Mouse (Mus musculus): ENCODE data around the gene Nsun2. TPM values are rescaled to one million over a fixed set of nuclear protein-coding genes. Genes with fewer than 3 reads are reported as not detected.
"Not testable (repeated sequence)": the region's sequence is repeated elsewhere in the genome, so short reads cannot be mapped to it uniquely, and the experiment has no call there.

Gene Nsun2
- polyA plus RNA-seq, 1 experiment from 2014 or later, result 119 TPM

DNA sequence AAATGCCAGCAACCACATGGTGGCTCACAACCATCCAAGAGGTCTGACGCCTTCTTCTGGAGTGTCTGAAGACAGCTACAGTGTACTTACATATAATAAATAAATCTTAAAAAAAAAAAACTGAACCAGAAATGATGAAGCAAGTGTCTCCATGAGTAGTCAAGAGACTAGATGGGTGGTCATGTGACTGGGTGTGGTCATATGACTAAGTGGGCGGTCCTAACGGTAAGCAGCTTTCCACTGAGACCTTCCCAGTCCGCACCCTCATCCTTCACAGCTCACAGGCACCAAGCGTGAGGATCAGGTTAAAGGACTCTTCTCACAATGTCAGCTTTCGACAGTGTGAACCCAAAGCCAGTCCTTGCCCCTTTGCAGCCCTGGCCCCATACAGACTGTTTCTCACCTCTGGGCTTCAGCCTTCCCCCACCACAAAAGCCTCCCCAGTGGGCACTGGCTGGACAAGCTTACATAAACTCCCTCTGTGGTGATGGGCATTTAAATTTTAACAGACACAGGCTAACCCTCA is 22.5 kb downstream of the Nsun2 start:
- 86% methylated on average over 6 of the region's 6 CpGs for WGBS
- H3K36me3 ChIP-seq, result no peaks in the 10 kb centered on the region
- ATAC-seq (ENCODE audit: insufficient number of reproducible peaks, low FRiP score, low TSS enrichment, low read depth), result no peak

DNA sequence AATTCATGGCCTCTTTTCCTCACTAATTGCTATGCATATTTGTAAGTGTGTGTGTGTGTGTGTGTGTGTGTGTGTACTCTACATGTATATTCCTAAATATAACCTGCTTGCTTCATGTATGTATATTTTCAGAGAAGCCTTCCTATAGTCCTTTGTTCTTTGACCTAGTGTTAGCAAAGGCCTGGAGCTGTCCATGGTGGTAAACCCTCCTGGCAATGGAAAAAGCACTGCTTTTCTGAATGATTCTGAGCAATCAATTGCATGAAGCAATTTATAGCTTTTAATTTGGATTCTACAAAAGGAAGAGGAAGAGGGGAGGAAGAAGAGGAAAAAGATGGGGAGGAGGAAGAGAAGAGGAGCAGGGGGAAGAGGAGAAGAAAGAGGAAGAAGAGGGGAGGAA is 23.2 kb downstream of the Nsun2 start:
- H3K4me1 ChIP-seq, result no peaks in the 10 kb centered on the region
- H3K36me3 ChIP-seq, result no peaks in the 10 kb centered on the region
- no peak for ATAC-seq (ENCODE audit: insufficient number of reproducible peaks, low FRiP score, low TSS enrichment, low read depth)
- no peaks in the 10 kb centered on the region for H3K27me3 ChIP-seq
- no peaks in the 10 kb centered on the region for H3K9me3 ChIP-seq (replicated peaks)
- no peak overlapping the region for H3K4me3 ChIP-seq (replicated peaks)
- H3K9ac ChIP-seq, result no peak overlapping the region
- no peak overlapping the region for H3K27ac ChIP-seq (replicated peaks)
- H3K4me2 ChIP-seq (replicated peaks), result no peak overlapping the region

More for the DNA sequence above, 22.5 kb downstream of the Nsun2 start:
- H3K4me3 ChIP-seq (replicated peaks), result no peak overlapping the region
- H3K9me3 ChIP-seq (replicated peaks), result no peaks in the 10 kb centered on the region
- no peaks in the 10 kb centered on the region for H3K4me1 ChIP-seq
- no peak overlapping the region for H3K27ac ChIP-seq (replicated peaks)
- no peaks in the 10 kb centered on the region for H3K27me3 ChIP-seq
- H3K9ac ChIP-seq, result no peak overlapping the region
- H3K4me2 ChIP-seq (replicated peaks), result no peak overlapping the region

DNA sequence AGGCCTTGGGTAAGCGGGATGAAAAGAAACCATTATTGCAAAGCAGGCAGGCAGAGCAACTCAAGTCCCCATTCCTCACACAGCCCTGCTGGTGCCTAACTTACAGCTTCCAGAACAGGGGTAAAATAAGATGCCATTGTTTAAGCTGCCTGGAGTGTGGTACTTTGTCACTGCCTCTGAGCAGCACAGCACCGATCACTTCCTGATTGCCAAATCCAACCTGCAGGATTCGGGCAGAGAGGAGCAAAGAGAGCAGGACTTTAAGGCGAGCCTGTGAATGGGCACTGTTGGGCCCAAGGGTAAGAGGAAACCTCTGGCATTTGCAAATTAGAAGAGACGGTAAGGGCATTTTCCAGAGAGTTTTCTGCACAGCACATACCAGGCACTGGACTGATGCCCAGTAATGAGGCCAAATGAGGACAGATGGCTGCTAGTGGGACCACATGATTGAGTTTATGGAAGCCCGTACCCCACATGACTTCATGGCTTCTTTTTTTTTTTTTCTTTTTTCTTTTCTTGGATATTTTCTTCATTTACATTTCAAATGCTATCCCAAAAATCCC is 24.6 kb downstream of the Nsun2 start:
- Histone ChIP-seq H3K4me1 (no peaks in the 10 kb centered on the region), H3K4me3 (replicated peaks) (no peak overlapping the region), H3K27me3 (no peaks in the 10 kb centered on the region), H3K9ac (no peak overlapping the region), H3K27ac (replicated peaks) (no peak overlapping the region), H3K9me3 (replicated peaks) (no peaks in the 10 kb centered on the region), H3K36me3 (no peaks in the 10 kb centered on the region), H3K4me2 (replicated peaks) (no peak overlapping the region)
- no peak for ATAC-seq (ENCODE audit: insufficient number of reproducible peaks, low FRiP score, low TSS enrichment, low read depth)
- 69% methylated on average over 6 of the region's 6 CpGs for WGBS

DNA sequence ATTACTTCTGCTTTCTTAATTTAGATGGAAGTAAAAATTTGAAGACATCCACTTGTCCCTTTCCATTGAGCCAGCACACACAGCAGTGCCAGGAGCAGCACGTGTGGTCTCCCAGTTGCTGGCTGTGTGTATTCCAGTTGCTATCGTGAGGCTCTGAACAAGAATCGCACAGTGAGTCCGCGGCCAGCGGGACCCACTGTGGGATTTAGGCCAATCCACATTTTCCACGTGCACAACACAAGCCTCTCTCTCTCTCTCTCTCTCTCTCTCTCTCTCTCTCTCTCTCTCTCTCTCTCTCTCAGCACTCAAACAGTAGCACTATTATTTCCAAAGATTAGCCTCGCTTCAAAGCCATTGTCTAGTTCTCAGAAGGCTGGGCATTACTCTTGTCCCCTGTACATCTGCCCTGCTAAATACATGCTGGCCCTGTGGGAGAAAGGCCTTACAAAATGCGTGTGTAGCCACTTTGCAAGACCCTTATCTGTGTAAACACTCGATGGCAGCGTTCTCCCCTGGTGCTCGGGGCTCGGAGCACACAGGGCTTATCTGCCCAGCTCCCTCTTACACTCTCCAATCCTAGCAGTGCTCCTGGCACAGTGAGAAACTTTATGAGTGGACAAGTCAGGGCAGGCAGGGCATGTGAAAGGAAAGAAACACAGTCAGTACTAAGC is 25.9 kb downstream of the Nsun2 start:
- WGBS, result 56% methylated on average over 13 of the region's 13 CpGs
- Histone ChIP-seq H3K9me3 (replicated peaks) (no peaks in the 10 kb centered on the region), H3K9ac (no peak overlapping the region), H3K27me3 (no peaks in the 10 kb centered on the region), H3K27ac (replicated peaks) (no peak overlapping the region), H3K36me3 (no peaks in the 10 kb centered on the region), H3K4me1 (no peaks in the 10 kb centered on the region), H3K4me3 (replicated peaks) (no peak overlapping the region), H3K4me2 (replicated peaks) (no peak overlapping the region)
- ATAC-seq (ENCODE audit: insufficient number of reproducible peaks, low FRiP score, low TSS enrichment, low read depth), result no peak

DNA sequence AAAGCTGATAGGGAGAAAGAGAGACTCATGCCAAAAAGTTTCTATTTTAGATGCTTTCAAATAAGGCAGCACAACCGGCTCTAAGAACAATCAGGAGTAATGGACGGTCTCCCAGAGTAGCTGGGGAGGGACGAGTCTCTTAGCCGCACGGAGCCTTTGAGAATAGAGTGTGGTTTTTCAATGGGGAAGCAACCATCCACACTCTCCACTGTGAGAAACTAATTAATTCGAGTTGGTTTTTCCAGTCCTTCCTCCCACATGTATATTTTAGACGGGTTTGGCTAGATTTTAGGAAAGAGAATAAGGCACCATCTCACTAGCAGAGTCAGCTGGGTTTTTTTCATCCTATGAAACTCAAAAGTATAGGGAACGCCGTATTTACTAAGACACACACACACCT is 28.5 kb downstream of the Nsun2 start:
- ATAC-seq (ENCODE audit: insufficient number of reproducible peaks, low FRiP score, low TSS enrichment, low read depth), result no peak
- H3K4me3 ChIP-seq (replicated peaks), result no peak overlapping the region
- H3K36me3 ChIP-seq, result no peaks in the 10 kb centered on the region
- no peaks in the 10 kb centered on the region for H3K27me3 ChIP-seq
- no peak overlapping the region for H3K9ac ChIP-seq
- H3K27ac ChIP-seq (replicated peaks), result no peak overlapping the region
- H3K4me2 ChIP-seq (replicated peaks), result no peak overlapping the region
- H3K4me1 ChIP-seq, result no peaks in the 10 kb centered on the region
- 76% methylated on average over 9 of the region's 9 CpGs for WGBS
- no peaks in the 10 kb centered on the region for H3K9me3 ChIP-seq (replicated peaks)

DNA sequence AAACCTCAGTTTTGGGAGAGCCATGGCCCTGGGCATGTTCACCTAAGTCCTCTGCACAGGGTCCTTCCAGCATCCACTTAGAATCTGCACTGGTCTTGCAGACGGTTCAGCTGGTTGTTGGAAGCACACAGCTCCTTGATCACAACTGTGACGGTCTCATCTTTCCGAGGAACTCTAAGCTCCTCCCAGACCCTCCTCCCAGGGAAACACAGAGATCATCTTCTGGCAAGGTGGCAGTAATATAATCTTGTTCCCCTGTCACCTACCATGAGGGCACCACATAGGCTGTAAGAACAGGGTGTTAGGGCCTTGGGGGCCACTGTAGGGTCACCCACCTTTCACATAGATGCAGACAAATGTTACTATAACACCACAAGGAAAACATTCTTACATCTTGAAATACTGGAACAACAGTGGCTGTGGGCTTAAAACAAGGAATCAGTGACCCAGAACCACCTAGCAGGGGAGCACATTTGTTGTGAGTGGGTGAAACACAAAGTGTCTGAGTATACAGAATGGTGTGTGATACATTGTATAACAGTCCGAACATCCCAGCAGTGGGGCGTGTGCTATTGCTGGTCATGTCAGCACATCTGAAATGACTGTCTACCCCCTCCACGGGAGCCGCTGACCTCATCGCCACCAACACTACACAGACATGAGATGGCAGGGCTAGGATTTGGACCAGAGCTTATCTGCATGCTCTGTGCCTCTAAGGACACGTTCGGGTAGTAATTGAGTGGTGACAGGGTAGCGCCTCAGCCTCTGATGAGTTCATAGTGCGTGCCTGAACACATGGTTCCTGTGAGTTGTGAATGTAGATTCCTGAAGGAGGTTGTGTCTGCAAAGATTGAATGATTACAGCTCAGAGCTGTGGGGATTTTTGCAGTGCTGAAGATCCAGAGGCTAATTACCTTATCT is 29.4 kb downstream of the Nsun2 start:
- Histone ChIP-seq H3K4me3 (replicated peaks) (no peak overlapping the region), H3K9me3 (replicated peaks) (no peaks in the 10 kb centered on the region), H3K4me2 (replicated peaks) (no peak overlapping the region), H3K4me1 (no peaks in the 10 kb centered on the region), H3K36me3 (no peaks in the 10 kb centered on the region), H3K9ac (no peak overlapping the region), H3K27me3 (no peaks in the 10 kb centered on the region), H3K27ac (replicated peaks) (no peak overlapping the region)
- ATAC-seq (ENCODE audit: insufficient number of reproducible peaks, low FRiP score, low TSS enrichment, low read depth), result no peak
- WGBS, result 61% methylated on average over 12 of the region's 12 CpGs

DNA sequence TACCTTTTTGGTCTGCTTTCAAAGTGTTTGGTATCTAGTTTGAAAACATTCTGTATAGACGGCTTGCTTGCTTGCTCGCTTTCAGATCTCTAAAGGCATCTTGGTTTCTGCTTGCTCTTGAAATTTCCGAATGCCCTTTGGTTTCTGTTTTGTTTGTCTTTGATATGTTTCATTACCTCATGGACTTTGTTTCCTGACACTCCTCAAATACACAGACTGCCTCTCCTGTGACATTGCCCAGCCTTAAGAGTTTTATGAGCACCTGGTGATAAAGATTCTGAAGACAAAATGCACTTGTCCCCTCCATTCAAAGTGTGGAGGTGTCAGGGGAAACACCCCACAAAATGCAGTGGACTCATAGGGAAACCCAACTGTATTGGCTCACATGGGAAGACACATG is 30.4 kb downstream of the Nsun2 start:
- Histone ChIP-seq H3K4me2 (replicated peaks) (no peak overlapping the region), H3K4me3 (replicated peaks) (no peak overlapping the region), H3K27me3 (no peaks in the 10 kb centered on the region), H3K9me3 (replicated peaks) (no peaks in the 10 kb centered on the region), H3K27ac (replicated peaks) (no peak overlapping the region), H3K36me3 (no peaks in the 10 kb centered on the region), H3K9ac (no peak overlapping the region), H3K4me1 (no peaks in the 10 kb centered on the region)
- no peak for ATAC-seq (ENCODE audit: insufficient number of reproducible peaks, low FRiP score, low TSS enrichment, low read depth)
- 62% methylated on average over 3 of the region's 3 CpGs for WGBS

DNA sequence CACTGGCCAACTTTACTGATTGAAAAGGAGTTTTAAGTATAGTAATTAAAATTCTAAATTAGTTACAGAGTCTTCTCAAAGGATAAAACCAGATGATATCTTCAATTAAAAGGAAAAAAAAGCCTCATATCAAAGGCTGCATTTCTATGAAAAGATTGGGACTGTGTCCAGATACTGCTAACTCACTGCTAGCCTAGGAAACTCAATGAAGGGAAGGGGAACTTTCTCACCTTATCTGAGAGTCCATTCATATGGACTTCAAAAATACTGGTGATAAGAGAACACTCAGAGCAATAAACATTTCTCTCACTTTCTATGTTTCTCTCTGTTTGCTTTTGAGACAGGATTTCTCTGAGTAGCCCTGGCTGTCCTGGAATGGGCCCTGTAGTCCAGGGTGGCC is 31.0 kb downstream of the Nsun2 start:
- no peak for ATAC-seq (ENCODE audit: insufficient number of reproducible peaks, low FRiP score, low TSS enrichment, low read depth)
- no peaks in the 10 kb centered on the region for H3K36me3 ChIP-seq
- H3K9me3 ChIP-seq (replicated peaks), result no peaks in the 10 kb centered on the region
- no peaks in the 10 kb centered on the region for H3K4me1 ChIP-seq
- no peak overlapping the region for H3K4me2 ChIP-seq (replicated peaks)
- no peaks in the 10 kb centered on the region for H3K27me3 ChIP-seq
- no peak overlapping the region for H3K4me3 ChIP-seq (replicated peaks)
- no peak overlapping the region for H3K9ac ChIP-seq
- no peak overlapping the region for H3K27ac ChIP-seq (replicated peaks)

DNA sequence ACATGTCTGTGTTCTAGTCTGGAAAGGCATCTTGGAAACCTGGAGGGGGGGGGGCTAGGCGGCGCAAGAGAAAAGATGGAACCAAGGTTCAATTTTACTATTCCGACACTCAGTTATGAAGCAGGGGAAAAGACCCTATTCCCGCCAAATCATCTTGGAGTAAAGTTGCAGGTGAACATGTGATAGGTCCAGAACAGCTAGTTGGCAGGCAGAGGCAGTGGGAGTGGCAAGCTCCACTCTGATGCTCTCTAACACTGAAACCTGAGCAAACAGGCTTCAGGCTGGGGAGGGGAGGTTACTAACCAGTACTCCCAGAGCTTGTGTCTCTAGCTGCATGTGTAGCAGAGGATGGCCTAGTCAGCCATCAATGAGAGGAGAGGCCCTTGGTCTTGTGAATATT is 31.9 kb downstream of the Nsun2 start:
- H3K36me3 ChIP-seq; ATAC-seq (ENCODE audit: insufficient number of reproducible peaks, low FRiP score, low TSS enrichment, low read depth); H3K4me2 ChIP-seq (replicated peaks); H3K9ac ChIP-seq; H3K27me3 ChIP-seq; H3K4me1 ChIP-seq; H3K4me3 ChIP-seq (replicated peaks); H3K9me3 ChIP-seq (replicated peaks); H3K27ac ChIP-seq (replicated peaks): not testable (repeated sequence)
- WGBS, result 87% methylated on average over 4 of the region's 4 CpGs

DNA sequence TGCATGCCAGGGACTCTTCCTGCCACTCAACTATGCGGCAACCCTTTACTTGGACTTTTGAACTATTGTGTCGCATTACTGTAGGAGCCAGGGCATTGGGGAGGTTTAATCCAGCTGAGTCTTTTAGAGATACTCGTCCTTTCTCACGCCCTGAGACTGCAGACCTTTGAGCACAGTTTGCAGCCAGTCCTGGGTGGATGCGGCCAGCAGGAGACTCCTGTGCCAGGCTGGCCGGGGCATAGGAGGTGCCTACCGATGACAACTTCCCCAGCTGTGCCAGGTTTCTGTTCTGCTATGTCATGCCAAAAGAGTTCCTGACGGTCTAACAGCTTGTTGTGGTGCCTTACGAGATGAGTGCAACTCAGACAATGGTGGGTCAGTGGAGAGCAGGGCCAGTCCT is 35.7 kb downstream of the Nsun2 start:
- H3K27ac ChIP-seq (replicated peaks), result no peak overlapping the region
- no peak for ATAC-seq (ENCODE audit: insufficient number of reproducible peaks, low FRiP score, low TSS enrichment, low read depth)
- WGBS, result 78% methylated on average over 9 of the region's 9 CpGs
- no peaks in the 10 kb centered on the region for H3K36me3 ChIP-seq
- H3K4me1 ChIP-seq, result no peaks in the 10 kb centered on the region
- H3K9me3 ChIP-seq (replicated peaks), result no peaks in the 10 kb centered on the region
- H3K27me3 ChIP-seq, result no peaks in the 10 kb centered on the region
- no peak overlapping the region for H3K4me2 ChIP-seq (replicated peaks)
- H3K9ac ChIP-seq, result no peak overlapping the region
- no peak overlapping the region for H3K4me3 ChIP-seq (replicated peaks)

DNA sequence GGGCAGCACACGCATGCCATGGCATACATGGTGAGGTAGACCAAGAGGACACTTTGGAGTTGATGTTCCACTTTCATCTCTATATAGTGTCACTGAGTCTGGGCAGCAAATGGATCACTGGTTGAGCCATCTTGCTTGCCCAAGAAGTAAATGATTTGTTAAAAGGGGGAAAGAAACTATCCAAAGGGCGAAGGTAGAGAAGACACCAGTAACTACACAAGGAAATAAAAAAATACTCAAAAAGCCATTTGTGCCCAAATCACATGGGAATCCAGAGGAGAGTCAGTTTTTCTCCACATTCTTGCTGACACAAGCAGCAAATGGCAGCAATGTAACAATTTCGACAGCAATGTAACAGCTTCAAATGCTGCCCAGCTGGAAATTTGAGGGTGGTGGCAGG is 39.0 kb downstream of the Nsun2 start:
- Histone ChIP-seq H3K4me3 (replicated peaks) (no peak overlapping the region), H3K4me2 (replicated peaks) (no peak overlapping the region), H3K9ac (no peak overlapping the region), H3K9me3 (replicated peaks) (no peaks in the 10 kb centered on the region), H3K27ac (replicated peaks) (no peak overlapping the region), H3K36me3 (no peaks in the 10 kb centered on the region), H3K4me1 (no peaks in the 10 kb centered on the region), H3K27me3 (no peaks in the 10 kb centered on the region)
- no peak for ATAC-seq (ENCODE audit: insufficient number of reproducible peaks, low FRiP score, low TSS enrichment, low read depth)
- 91% methylated on average over 3 of the region's 3 CpGs for WGBS

All from embryonic facial prominence, embryonic 15.5 days (tissue).